22 mouse cellular contexts compared by ENCODE assay signal in genomic region chr14:56034433-56034832, GRCm38 (mm10). TPM values are rescaled to one million over a fixed set of nuclear protein-coding genes. Genes with fewer than 3 reads are reported as not detected.
DNase-seq lines count a peak whose midpoint lies in the region; TF ChIP-seq lines count a peak whose summit lies in the region.
"Had no signal": no experiment of that assay in that cellular context is flagged by ENCODE, and none has a peak within 500 bp of the region (broad histone marks: within the 10 kb centered on the region; RNA-seq: fewer than 3 reads in every experiment).

No protein-coding gene starts in this region.

- TF ChIP-seq CTCF in embryonic fibroblast, embryonic 13.5 days (IDR thresholded peaks at IDR 0.05; ENCODE audit: borderline replicate concordance, insufficient read depth, low read length) = no peak

- 0 out of 2 replicates have a peak overlapping the region, but pooled peaks have one; percentile 14 for H3K27ac ChIP-seq in embryonic fibroblast, embryonic 13.5 days (ENCODE audit: insufficient read depth, low read length)
- no peak overlapping the region for H3K27ac ChIP-seq in forebrain, embryonic 10.5 days
- H3K27ac ChIP-seq: embryonic facial prominence, embryonic 15.5 days; forebrain, embryonic 13.5 days; hindbrain, embryonic 14.5 days; midbrain, embryonic 10.5 days; neural tube, embryonic 12.5 days had no signal

- H3K36me3 ChIP-seq in forebrain, embryonic 10.5 days (replicated peaks) = no peaks in the 10 kb centered on the region
- H3K36me3 ChIP-seq: embryonic facial prominence, embryonic 15.5 days; midbrain, embryonic 10.5 days; neural tube, embryonic 12.5 days had no signal

- H3K27me3 ChIP-seq in forebrain, embryonic 10.5 days (ENCODE audit: poor library complexity, severe bottlenecking) = no peaks in the 10 kb centered on the region
- H3K27me3 ChIP-seq: embryonic facial prominence, embryonic 15.5 days; forebrain, embryonic 13.5 days; neural tube, embryonic 12.5 days had no signal

- WGBS in forebrain, embryonic 10.5 days = 97% methylated on average over 2 of the region's 2 CpGs

- no peaks in the 10 kb centered on the region for H3K4me1 ChIP-seq in embryonic fibroblast, embryonic 13.5 days (ENCODE audit: control insufficient read depth, insufficient read depth, low read length)
- H3K4me1 ChIP-seq in forebrain, embryonic 10.5 days = no peaks in the 10 kb centered on the region
- H3K4me1 ChIP-seq: embryonic facial prominence, embryonic 15.5 days; forebrain, embryonic 13.5 days; midbrain, embryonic 10.5 days; neural tube, embryonic 12.5 days had no signal

- no peak for TF ChIP-seq POLR2A in embryonic fibroblast, embryonic 13.5 days (IDR thresholded peaks at IDR 0.05; ENCODE audit: low read depth, low read length)

- peak; percentile 4 for DNase-seq in urinary bladder, postnatal 25 days (ENCODE audit: low spot score)
- DNase-seq in urinary bladder, postnatal 4 days (ENCODE audit: low spot score in 2 of 2) = no peak
- peak; percentile 1 for DNase-seq in lung, postnatal 25 days (ENCODE audit: low spot score)
- no peak for DNase-seq in forebrain, embryonic 10.5 days (ENCODE audit: extremely low spot score, low spot score)
- no peak for DNase-seq in right cerebral cortex, adult 18-20 months
- no peak for DNase-seq in T-cell, adult 2 months (ENCODE audit: low spot score)
- DNase-seq: adrenal gland, postnatal 36 days; cerebellum, adult 2 months; gastrocnemius, postnatal 25 days; heart, postnatal 14 days; kidney, adult 2 months; liver; liver, postnatal 0 days; right cerebral cortex, postnatal 14 days; thymus, postnatal 4 days had no signal

- H3K9me3 ChIP-seq in forebrain, embryonic 10.5 days = no peaks in the 10 kb centered on the region
- H3K9me3 ChIP-seq: embryonic facial prominence, embryonic 15.5 days; forebrain, embryonic 13.5 days; midbrain, embryonic 10.5 days; neural tube, embryonic 12.5 days had no signal

- H3K4me3 ChIP-seq in embryonic fibroblast, embryonic 13.5 days (ENCODE audit: insufficient read depth, low read length) = no peak overlapping the region
- H3K4me3 ChIP-seq in forebrain, embryonic 10.5 days = no peak overlapping the region
- H3K4me3 ChIP-seq: embryonic facial prominence, embryonic 15.5 days; forebrain, embryonic 13.5 days; midbrain, embryonic 10.5 days; neural tube, embryonic 12.5 days had no signal

RNA-seq across cellular contexts. Expression of gene Mcpt9, which starts 4.1 kb away (rescaled TPM):
- polyA plus RNA-seq in embryonic fibroblast, embryonic 13.5 days (2011; ENCODE audit: insufficient read length, low read depth, missing spikeins) = not detected in 2 replicates
- not detected in 2 replicates for polyA plus RNA-seq in forebrain, embryonic 10.5 days (2016; fragmentation: Nextera tagmentation; extraction: Ambion mirVana)
- polyA plus RNA-seq: activated CD4-positive, CD25-positive, alpha-beta regulatory T cell, adult 4 months; cerebellum, adult 2 months; embryonic facial prominence, embryonic 15.5 days; forebrain, embryonic 13.5 days; hindbrain, embryonic 14.5 days; kidney, adult 2 months; liver, postnatal 0 days; midbrain, embryonic 10.5 days; neural tube, embryonic 12.5 days had no signal

RNA-seq across cellular contexts. Expression of gene Mcpt2, which starts 7.4 kb away (rescaled TPM):
- not detected in 2 replicates for polyA plus RNA-seq in embryonic fibroblast, embryonic 13.5 days (2011; ENCODE audit: insufficient read length, low read depth, missing spikeins)
- not detected in 2 replicates for polyA plus RNA-seq in forebrain, embryonic 10.5 days (2016; fragmentation: Nextera tagmentation; extraction: Ambion mirVana)
- polyA plus RNA-seq: activated CD4-positive, CD25-positive, alpha-beta regulatory T cell, adult 4 months; cerebellum, adult 2 months; forebrain, embryonic 13.5 days; hindbrain, embryonic 14.5 days; kidney, adult 2 months; midbrain, embryonic 10.5 days; neural tube, embryonic 12.5 days had no signal

RNA-seq across cellular contexts. Expression of gene Mcpt1, which starts 16.7 kb away (rescaled TPM):
- polyA plus RNA-seq in embryonic fibroblast, embryonic 13.5 days (2011; ENCODE audit: insufficient read length, low read depth, missing spikeins) = 1.2 TPM in 1 of 2 replicates, not detected in the other
- not detected in 2 replicates for polyA plus RNA-seq in forebrain, embryonic 10.5 days (2016; fragmentation: Nextera tagmentation; extraction: Ambion mirVana)
- polyA plus RNA-seq: activated CD4-positive, CD25-positive, alpha-beta regulatory T cell, adult 4 months; cerebellum, adult 2 months; forebrain, embryonic 13.5 days; hindbrain, embryonic 14.5 days; kidney, adult 2 months; liver, postnatal 0 days; midbrain, embryonic 10.5 days; neural tube, embryonic 12.5 days had no signal

RNA-seq across cellular contexts. Expression of gene Mcpt4, which starts 27.7 kb away (rescaled TPM):
- polyA plus RNA-seq in embryonic fibroblast, embryonic 13.5 days (2011; ENCODE audit: insufficient read length, low read depth, missing spikeins) = not detected in 2 replicates
- polyA plus RNA-seq in forebrain, embryonic 10.5 days (2016; fragmentation: Nextera tagmentation; extraction: Ambion mirVana) = not detected in 2 replicates
- polyA plus RNA-seq: activated CD4-positive, CD25-positive, alpha-beta regulatory T cell, adult 4 months; cerebellum, adult 2 months; forebrain, embryonic 13.5 days; hindbrain, embryonic 14.5 days; midbrain, embryonic 10.5 days; neural tube, embryonic 12.5 days had no signal

RNA-seq across cellular contexts. Expression of gene Mcpt8, which starts 50.6 kb away (rescaled TPM):
- 16.6 and 74.8 TPM in 2 replicates for polyA plus RNA-seq in embryonic fibroblast, embryonic 13.5 days (2011; ENCODE audit: insufficient read length, low read depth, missing spikeins)
- polyA plus RNA-seq in forebrain, embryonic 10.5 days (2016; fragmentation: Nextera tagmentation; extraction: Ambion mirVana) = not detected in 2 replicates
- polyA plus RNA-seq: activated CD4-positive, CD25-positive, alpha-beta regulatory T cell, adult 4 months; cerebellum, adult 2 months; forebrain, embryonic 13.5 days; hindbrain, embryonic 14.5 days; kidney, adult 2 months; midbrain, embryonic 10.5 days; neural tube, embryonic 12.5 days had no signal

Comparison
In these comparisons a context has a peak if more than half of its experiments do, and no peak if none do; other contexts are left out.
1. DNase-seq: peak in urinary bladder, postnatal 25 days (single experiment) and lung, postnatal 25 days (single experiment); none in urinary bladder, postnatal 4 days (0 of 2), forebrain, embryonic 10.5 days (single experiment), right cerebral cortex, adult 18-20 months (single experiment) and T-cell, adult 2 months (single experiment).